Comparison of ENCODE assay signal across 26 mouse cellular contexts in the genomic region with DNA sequence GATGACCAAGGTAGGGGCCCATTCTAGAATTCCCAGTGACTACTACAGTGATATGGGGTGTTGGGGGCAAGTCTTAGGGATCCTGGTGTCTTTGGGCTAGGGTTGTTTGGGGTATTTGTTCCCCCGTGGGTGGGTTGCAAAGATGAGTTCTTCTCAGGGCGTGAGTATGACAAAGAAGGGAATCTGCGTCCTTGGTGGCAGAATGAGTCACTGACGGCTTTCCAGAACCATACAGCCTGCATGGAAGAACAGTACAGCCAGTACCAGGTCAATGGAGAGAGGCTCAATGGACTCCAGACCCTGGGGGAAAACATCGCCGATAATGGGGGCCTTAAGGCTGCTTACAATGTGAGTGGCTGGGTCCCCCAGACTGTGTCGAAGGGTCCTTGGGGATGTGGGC. TPM values are rescaled to one million over a fixed set of nuclear protein-coding genes. Genes with fewer than 3 reads are reported as not detected.
DNase-seq lines count a peak whose midpoint lies in the region; ATAC-seq lines count a peak whose summit lies in the region.
"Had no signal": no experiment of that assay in that cellular context is flagged by ENCODE, and none has a peak within 500 bp of the region (broad histone marks: within the 10 kb centered on the region; RNA-seq: fewer than 3 reads in every experiment).

No protein-coding gene starts in this region.

- DNase-seq in adrenal gland, adult 2 months: peak; percentile 80
- DNase-seq in adrenal gland, postnatal 10 days: peak; percentile 53
- peak; percentile 59 to 61 for DNase-seq in adrenal gland, postnatal 36 days
- no peak for DNase-seq in spleen, adult 12 weeks (ENCODE audit: low spot score)
- DNase-seq in left cerebral cortex, adult 18-20 months (ENCODE audit: low spot score in 2 of 2): no peak
- DNase-seq: cerebellum, adult 11-12 months; cerebellum, adult 8-10 months; cerebellum, postnatal 10 days; cerebellum, postnatal 36 days; embryo, embryonic 11 days; gastrocnemius, postnatal 10 days; gastrocnemius, postnatal 36 days; kidney, adult 11 months had no signal

- H3K9ac ChIP-seq in kidney, embryonic 14.5 days (ENCODE audit: low read depth, low read length): 0 out of 2 replicates have a peak overlapping the region, but pooled peaks have one; percentile 23
- H3K9ac ChIP-seq in kidney, embryonic 16.5 days (replicated peaks; ENCODE audit: low read length): no peak overlapping the region
- H3K9ac ChIP-seq: forebrain, embryonic 12.5 days; forebrain, embryonic 15.5 days; intestine, embryonic 15.5 days had no signal

- H3K27ac ChIP-seq in kidney, embryonic 14.5 days (ENCODE audit: low read depth, low read length): no peak overlapping the region
- H3K27ac ChIP-seq in kidney, embryonic 16.5 days (ENCODE audit: low read length): no peak overlapping the region
- H3K27ac ChIP-seq: forebrain, embryonic 12.5 days; forebrain, embryonic 15.5 days; hindbrain, embryonic 13.5 days; intestine, embryonic 15.5 days had no signal

- no peak overlapping the region for H3K4me3 ChIP-seq in kidney, embryonic 14.5 days (ENCODE audit: low read length)
- H3K4me3 ChIP-seq in kidney, embryonic 16.5 days (ENCODE audit: low read length): no peak overlapping the region
- H3K4me3 ChIP-seq: erythroblast, embryonic 14.5 days; forebrain, embryonic 12.5 days; forebrain, embryonic 15.5 days; hindbrain, embryonic 13.5 days; intestine, embryonic 15.5 days had no signal

- no peak for ATAC-seq in kidney, embryonic 14.5 days (ENCODE audit: low FRiP score, low TSS enrichment)
- no peak for ATAC-seq in kidney, embryonic 16.5 days (ENCODE audit: low FRiP score, low TSS enrichment)
- ATAC-seq in CD4-positive, CD25-positive, alpha-beta regulatory T cell, adult 4 months: no peak
- ATAC-seq: activated CD4-positive, CD25-positive, alpha-beta regulatory T cell, adult 4 months; forebrain, embryonic 15.5 days; hindbrain, embryonic 16.5 days; intestine, embryonic 15.5 days had no signal

- H3K4me2 ChIP-seq in kidney, embryonic 14.5 days (replicated peaks; ENCODE audit: low read depth, low read length): no peak overlapping the region
- no peak overlapping the region for H3K4me2 ChIP-seq in kidney, embryonic 16.5 days (replicated peaks; ENCODE audit: low read depth, low read length)
- H3K4me2 ChIP-seq: forebrain, embryonic 12.5 days; forebrain, embryonic 15.5 days; heart, embryonic 11.5 days; hindbrain, embryonic 13.5 days; intestine, embryonic 15.5 days had no signal

- no peaks in the 10 kb centered on the region; the same call in 1 of the 2 replicates for H3K27me3 ChIP-seq in kidney, embryonic 14.5 days (ENCODE audit: control insufficient read depth, insufficient read depth, low read length)
- H3K27me3 ChIP-seq in kidney, embryonic 16.5 days (ENCODE audit: insufficient read depth, low read length): no peaks in the 10 kb centered on the region
- H3K27me3 ChIP-seq: forebrain, embryonic 12.5 days; forebrain, embryonic 15.5 days; hindbrain, embryonic 13.5 days; intestine, embryonic 15.5 days had no signal

- WGBS in kidney, embryonic 14.5 days: 85% methylated on average over 7 of the region's 7 CpGs
- WGBS in kidney, embryonic 16.5 days: 83% methylated on average over 7 of the region's 7 CpGs

- no peaks in the 10 kb centered on the region for H3K4me1 ChIP-seq in kidney, embryonic 14.5 days (ENCODE audit: control insufficient read depth, insufficient read depth, low read length)
- H3K4me1 ChIP-seq in kidney, embryonic 16.5 days (ENCODE audit: insufficient read depth, low read length): no peaks in the 10 kb centered on the region
- H3K4me1 ChIP-seq: forebrain, embryonic 12.5 days; hindbrain, embryonic 13.5 days; intestine, embryonic 15.5 days had no signal

- no peaks in the 10 kb centered on the region for H3K36me3 ChIP-seq in kidney, embryonic 14.5 days (ENCODE audit: control insufficient read depth, insufficient read depth, low read length)
- H3K36me3 ChIP-seq in kidney, embryonic 16.5 days (ENCODE audit: insufficient read depth, low read length): no peaks in the 10 kb centered on the region
- H3K36me3 ChIP-seq: forebrain, embryonic 12.5 days; intestine, embryonic 15.5 days had no signal

- H3K9me3 ChIP-seq in kidney, embryonic 14.5 days (ENCODE audit: control insufficient read depth, low read length): no peaks in the 10 kb centered on the region
- H3K9me3 ChIP-seq in kidney, embryonic 16.5 days (ENCODE audit: low read length): no peaks in the 10 kb centered on the region
- H3K9me3 ChIP-seq: forebrain, embryonic 12.5 days; forebrain, embryonic 15.5 days; hindbrain, embryonic 13.5 days; intestine, embryonic 15.5 days had no signal

RNA-seq across cellular contexts. Expression of a gene that starts 7.5 kb away (rescaled TPM):
- polyA plus RNA-seq in kidney, embryonic 14.5 days (2014; fragmentation: Nextera tagmentation; extraction: Ambion mirVana): 208 and 355 TPM in 2 replicates
- polyA plus RNA-seq in kidney, embryonic 16.5 days (2015; fragmentation: Nextera tagmentation; extraction: Ambion mirVana): 377 and 378 TPM in 2 replicates
- 100 to 1,000 TPM; 215 to 285 TPM for total RNA-seq in adrenal gland, adult 2 months (2021)
- polyA plus RNA-seq in adrenal gland, adult 2 months (2012; rRNA removed): 38.1 and 43.8 TPM in 2 replicates
- total RNA-seq in adrenal gland, postnatal 10 days (2021): 100 to 1,000 TPM; 196 to 198 TPM
- 100 to 1,000 TPM; 288 to 322 TPM for total RNA-seq in adrenal gland, postnatal 36 days (2021)
- 100 to 1,000 TPM; 179 to 222 TPM for polyA plus RNA-seq in CD4-positive, CD25-positive, alpha-beta regulatory T cell, adult 4 months (2017; shearing (Covaris generic))
- total RNA-seq in left cerebral cortex, adult 18-20 months (2021): 100 to 1,000 TPM; 223 to 226 TPM

RNA-seq across cellular contexts. Expression of a gene that starts 14.3 kb away (rescaled TPM):
- 2.6 and 3.1 TPM in 2 replicates for polyA plus RNA-seq in kidney, embryonic 14.5 days (2014; fragmentation: Nextera tagmentation; extraction: Ambion mirVana)
- polyA plus RNA-seq in kidney, embryonic 16.5 days (2015; fragmentation: Nextera tagmentation; extraction: Ambion mirVana): 3.5 and 3.6 TPM in 2 replicates
- total RNA-seq in adrenal gland, adult 2 months (2021): 10 to 100 TPM in 1 of 2 experiments, 1 to 10 TPM in 1; 9.3 to 18.8 TPM
- polyA plus RNA-seq in adrenal gland, adult 2 months (2012; rRNA removed): 2.3 and 5.0 TPM in 2 replicates
- 1 to 10 TPM; 7.5 to 9.1 TPM for total RNA-seq in adrenal gland, postnatal 10 days (2021)
- 10 to 100 TPM in 1 of 2 experiments, 1 to 10 TPM in 1; 8.9 to 17.5 TPM for total RNA-seq in adrenal gland, postnatal 36 days (2021)
- polyA plus RNA-seq in CD4-positive, CD25-positive, alpha-beta regulatory T cell, adult 4 months (2017; shearing (Covaris generic)): not detected
- total RNA-seq in left cerebral cortex, adult 18-20 months (2021): 10 to 100 TPM; 23.7 to 27.6 TPM
- total RNA-seq: granulocyte monocyte progenitor cell, adult 5-6 weeks had no signal
- polyA plus RNA-seq: activated CD4-positive, CD25-positive, alpha-beta regulatory T cell, adult 4 months; erythroblast, embryonic 14.5 days had no signal

RNA-seq across cellular contexts. Expression of a gene that starts 22.8 kb away (rescaled TPM):
- 1.7 and 1.9 TPM in 2 replicates for polyA plus RNA-seq in kidney, embryonic 14.5 days (2014; fragmentation: Nextera tagmentation; extraction: Ambion mirVana)
- polyA plus RNA-seq in kidney, embryonic 16.5 days (2015; fragmentation: Nextera tagmentation; extraction: Ambion mirVana): 0.45 and 0.84 TPM in 2 replicates
- 10 to 100 TPM; 36.8 to 56.4 TPM for total RNA-seq in adrenal gland, adult 2 months (2021)
- polyA plus RNA-seq in adrenal gland, adult 2 months (2012; rRNA removed): 33.3 and 42.3 TPM in 2 replicates
- 10 to 100 TPM; 11.0 to 23.4 TPM for total RNA-seq in adrenal gland, postnatal 10 days (2021)
- 100 to 1,000 TPM in 1 of 2 experiments, 10 to 100 TPM in 1; 25.3 to 128 TPM for total RNA-seq in adrenal gland, postnatal 36 days (2021)
- polyA plus RNA-seq in CD4-positive, CD25-positive, alpha-beta regulatory T cell, adult 4 months (2017; shearing (Covaris generic)): not detected
- total RNA-seq in left cerebral cortex, adult 18-20 months (2021): 100 to 1,000 TPM; 189 to 201 TPM
- total RNA-seq: hematopoietic stem cell, adult 5-6 weeks had no signal
- polyA plus RNA-seq: activated CD4-positive, CD25-positive, alpha-beta regulatory T cell, adult 4 months; erythroblast, embryonic 14.5 days had no signal

RNA-seq across cellular contexts. Expression of a gene that starts 24.2 kb away (rescaled TPM):
- polyA plus RNA-seq in kidney, embryonic 14.5 days (2014; fragmentation: Nextera tagmentation; extraction: Ambion mirVana): 131 and 213 TPM in 2 replicates
- 183 and 193 TPM in 2 replicates for polyA plus RNA-seq in kidney, embryonic 16.5 days (2015; fragmentation: Nextera tagmentation; extraction: Ambion mirVana)
- 100 to 1,000 TPM; 368 to 454 TPM for total RNA-seq in adrenal gland, adult 2 months (2021)
- 486 and 565 TPM in 2 replicates for polyA plus RNA-seq in adrenal gland, adult 2 months (2012; rRNA removed)
- 100 to 1,000 TPM; 366 to 393 TPM for total RNA-seq in adrenal gland, postnatal 10 days (2021)
- 100 to 1,000 TPM; 352 to 397 TPM for total RNA-seq in adrenal gland, postnatal 36 days (2021)
- polyA plus RNA-seq in CD4-positive, CD25-positive, alpha-beta regulatory T cell, adult 4 months (2017; shearing (Covaris generic)): 10 to 100 TPM; 56.0 to 66.6 TPM
- 100 to 1,000 TPM; 262 to 265 TPM for total RNA-seq in left cerebral cortex, adult 18-20 months (2021)

RNA-seq across cellular contexts. Expression of a gene that starts 32.4 kb away (rescaled TPM):
- 44.3 and 55.7 TPM in 2 replicates for polyA plus RNA-seq in kidney, embryonic 14.5 days (2014; fragmentation: Nextera tagmentation; extraction: Ambion mirVana)
- 44.7 and 49.5 TPM in 2 replicates for polyA plus RNA-seq in kidney, embryonic 16.5 days (2015; fragmentation: Nextera tagmentation; extraction: Ambion mirVana)
- total RNA-seq in adrenal gland, adult 2 months (2021): 10 to 100 TPM; 28.9 to 37.1 TPM
- 32.3 and 47.0 TPM in 2 replicates for polyA plus RNA-seq in adrenal gland, adult 2 months (2012; rRNA removed)
- total RNA-seq in adrenal gland, postnatal 10 days (2021): 10 to 100 TPM; 16.8 to 17.9 TPM
- 10 to 100 TPM; 26.9 to 29.8 TPM for total RNA-seq in adrenal gland, postnatal 36 days (2021)
- 10 to 100 TPM; 31.9 to 41.6 TPM for polyA plus RNA-seq in CD4-positive, CD25-positive, alpha-beta regulatory T cell, adult 4 months (2017; shearing (Covaris generic))
- total RNA-seq in left cerebral cortex, adult 18-20 months (2021): 10 to 100 TPM; 11.7 to 13.4 TPM

Comparison
In these comparisons a context has a peak if more than half of its experiments do, and no peak if none do; other contexts are left out.
1. DNase-seq: peak in adrenal gland, adult 2 months (single experiment), adrenal gland, postnatal 10 days (single experiment) and adrenal gland, postnatal 36 days (2 of 2); none in spleen, adult 12 weeks (single experiment) and left cerebral cortex, adult 18-20 months (0 of 2).